Mouse (Mus musculus): ENCODE data around the gene Olfr31. TPM values are rescaled to one million over a fixed set of nuclear protein-coding genes. Genes with fewer than 3 reads are reported as not detected.
A peak's percentile ranks its signal among the peaks of the same experiment; 100 is the strongest.

The Olfr31 gene
- total and polyA plus RNA-seq, 3 experiments, result 0.09 TPM; not detected in 2

- in situ Hi-C loops (cut with MboI; ENCODE audit: low pct_ligation_motif_present, low pct_unique_long_range_greater_than_20kb, low sequenced_read_pairs), result no loop called here
- Histone ChIP-seq H3K27ac (ENCODE audit: insufficient read depth, low read depth) (no peak overlapping the region), H3K27me3 (replicated peaks) (no peaks in the 10 kb centered on the region), H3K79me2 (replicated peaks; ENCODE audit: control insufficient read depth, extremely low read depth, insufficient read depth, poor library complexity, severe bottlenecking) (no peaks in the 10 kb centered on the region), H3K9ac (ENCODE audit: insufficient read depth, low read depth) (no peak overlapping the region), H3K4me2 (ENCODE audit: insufficient read depth, low read depth, poor library complexity, severe bottlenecking) (no peak overlapping the region), H3K9me3 (replicated peaks; ENCODE audit: low read length) (peaks cover 74% of the 10 kb centered on the region), H3K4me1 (ENCODE audit: control insufficient read depth in 1 of 2, insufficient read depth in 2 of 2) (peaks cover 0 to 3% of the 10 kb centered on the region in 2 experiments; a peak in 1 of 4 replicates), H3K36me3 (replicated peaks in 1 of 2; ENCODE audit: control insufficient read depth in 1 of 2, insufficient read depth in 1 of 2, low read length in 1 of 2) (peaks cover 0 to 10% of the 10 kb centered on the region in 2 experiments), H3K4me3 (replicated peaks in 1 of 3; ENCODE audit: low read depth in 2 of 3, low read length in 2 of 3, poor library complexity in 1 of 3) (no peak overlapping the region)
- TF ChIP-seq CTCF (conservative IDR thresholded peaks at IDR 0.05 in 1 of 2, IDR thresholded peaks at IDR 0.05 in 1 of 2; ENCODE audit: low read depth in 2 of 2, low read length in 2 of 2) (no peak), MEF2A (IDR thresholded peaks at IDR 0.05; ENCODE audit: borderline replicate concordance, low read depth, low read length) (no peak), IRF4 (IDR thresholded peaks at IDR 0.05; ENCODE audit: low read depth, low read length) (no peak), HCFC1 (IDR thresholded peaks at IDR 0.05; ENCODE audit: low read depth, low read length) (no peak), JUND (conservative IDR thresholded peaks at IDR 0.05; ENCODE audit: low read depth, low read length) (no peak), USF2 (conservative IDR thresholded peaks at IDR 0.05; ENCODE audit: low read depth, low read length) (no peak), CHD2 (IDR thresholded peaks at IDR 0.05; ENCODE audit: low read length) (no peak), ZMIZ1 (IDR thresholded peaks at IDR 0.05; ENCODE audit: low read depth, low read length) (no peak), NELFE (IDR thresholded peaks at IDR 0.05; ENCODE audit: low read depth, low read length) (no peak), USF1 (IDR thresholded peaks at IDR 0.05; ENCODE audit: low read depth, low read length) (no peak), POLR2AphosphoS2 (IDR thresholded peaks at IDR 0.05; ENCODE audit: low read depth, low read length) (no peak), TCF12 (IDR thresholded peaks at IDR 0.05; ENCODE audit: low read depth, low read length) (no peak), PAX5 (IDR thresholded peaks at IDR 0.05; ENCODE audit: low read length) (no peak), ELF1 (IDR thresholded peaks at IDR 0.05; ENCODE audit: low read depth, low read length) (no peak), RCOR1 (conservative IDR thresholded peaks at IDR 0.05; ENCODE audit: low read depth, low read length) (no peak)
- dilution Hi-C loops (cut with MboI; ENCODE audit: extremely low pct_ligation_motif_present, extremely low pct_unique_long_range_greater_than_20kb, low sequenced_read_pairs), result no loop called here
- DNase-seq (ENCODE audit: extremely low read depth), result no peak
These were observed 26.2 kb downstream of the Olfr31 start for GRCm38 (mm10) chr14:14348674-14349401.

- in situ Hi-C loops (cut with MboI; ENCODE audit: low pct_ligation_motif_present, low pct_unique_long_range_greater_than_20kb, low sequenced_read_pairs) (no loop called here), dilution Hi-C loops (cut with MboI; ENCODE audit: extremely low pct_ligation_motif_present, extremely low pct_unique_long_range_greater_than_20kb, low sequenced_read_pairs) (no loop called here)
- TF ChIP-seq GABPA (IDR thresholded peaks at IDR 0.05; ENCODE audit: insufficient replicate concordance, low read depth, low read length) (no peak), MAX (IDR thresholded peaks at IDR 0.05; ENCODE audit: low read length) (no peak), UBTF (IDR thresholded peaks at IDR 0.05; ENCODE audit: low read depth, low read length) (no peak), RAD21 (IDR thresholded peaks at IDR 0.05; ENCODE audit: low read depth, low read length) (no peak), ELF1 (IDR thresholded peaks at IDR 0.05; ENCODE audit: low read depth, low read length) (no peak), RCOR1 (conservative IDR thresholded peaks at IDR 0.05; ENCODE audit: low read depth, low read length) (no peak), ZC3H11A (IDR thresholded peaks at IDR 0.05; ENCODE audit: low read depth, low read length) (no peak), USF2 (conservative IDR thresholded peaks at IDR 0.05; ENCODE audit: low read depth, low read length) (no peak), NELFE (IDR thresholded peaks at IDR 0.05; ENCODE audit: low read depth, low read length) (no peak), POLR2AphosphoS2 (IDR thresholded peaks at IDR 0.05; ENCODE audit: low read depth, low read length) (no peak), MAFK (IDR thresholded peaks at IDR 0.05; ENCODE audit: insufficient replicate concordance, low read length) (no peak), USF1 (IDR thresholded peaks at IDR 0.05; ENCODE audit: low read depth, low read length) (no peak), CTCF (conservative IDR thresholded peaks at IDR 0.05 in 1 of 2, IDR thresholded peaks at IDR 0.05 in 1 of 2; ENCODE audit: low read depth in 2 of 2, low read length in 2 of 2) (no peak), E2F4 (IDR thresholded peaks at IDR 0.05; ENCODE audit: insufficient replicate concordance, low read depth, low read length) (no peak), ZMIZ1 (IDR thresholded peaks at IDR 0.05; ENCODE audit: low read depth, low read length) (no peak), SIN3A (IDR thresholded peaks at IDR 0.05; ENCODE audit: low read length) (no peak)
- H3K4me1 ChIP-seq (ENCODE audit: control insufficient read depth in 1 of 2, insufficient read depth in 2 of 2), result peaks cover 0 to 3% of the 10 kb centered on the region in 2 experiments; a peak in 1 of 4 replicates
- no peak overlapping the region for H3K4me2 ChIP-seq (ENCODE audit: insufficient read depth, low read depth, poor library complexity, severe bottlenecking)
- DNase-seq (ENCODE audit: extremely low read depth), result peak; percentile 17
- no peak overlapping the region for H3K9ac ChIP-seq (ENCODE audit: insufficient read depth, low read depth)
- peaks cover 0 to 10% of the 10 kb centered on the region in 2 experiments for H3K36me3 ChIP-seq (replicated peaks in 1 of 2; ENCODE audit: control insufficient read depth in 1 of 2, insufficient read depth in 1 of 2, low read length in 1 of 2)
- H3K27ac ChIP-seq (ENCODE audit: insufficient read depth, low read depth), result no peak overlapping the region
- H3K79me2 ChIP-seq (replicated peaks; ENCODE audit: control insufficient read depth, extremely low read depth, insufficient read depth, poor library complexity, severe bottlenecking), result no peaks in the 10 kb centered on the region
- H3K4me3 ChIP-seq (replicated peaks in 1 of 3; ENCODE audit: low read depth in 2 of 3, low read length in 2 of 3, poor library complexity in 1 of 3), result no peak overlapping the region
- peaks cover 78% of the 10 kb centered on the region for H3K9me3 ChIP-seq (replicated peaks; ENCODE audit: low read length)
- H3K27me3 ChIP-seq (replicated peaks), result no peaks in the 10 kb centered on the region
These were observed 27.0 kb downstream of the Olfr31 start for GRCm38 (mm10) chr14:14349485-14350262.
